Mouse (Mus musculus) embryonic facial prominence, embryonic 10.5 days (tissue): ENCODE data around the gene Afg3l1. TPM values are rescaled to one million over a fixed set of nuclear protein-coding genes. Genes with fewer than 3 reads are reported as not detected.
A peak's percentile ranks its signal among the peaks of the same experiment; 100 is the strongest.
"Not testable (repeated sequence)": the region's sequence is repeated elsewhere in the genome, so short reads cannot be mapped to it uniquely, and the experiment has no call there.

ENCODE experiments used
- DNase-seq: peaks from one replicate; pipeline ENCODE4 v3.0.0-alpha.2; 2017; ENCODE audit warnings: low spot score
- H3K27ac ChIP-seq: fragments of 300-500 bp; sonication (generic); replicated peaks from 2 replicates; pipeline ENCODE4 v1.5.1; 2016; ENCODE audit warnings: mild to moderate bottlenecking
- H3K27me3 ChIP-seq: fragments of 300-500 bp; sonication (generic); replicated peaks from 2 replicates; pipeline ENCODE4 v1.6.1; 2016; ENCODE audit warnings: low read depth, mild to moderate bottlenecking; ENCODE audit not compliant: poor library complexity, severe bottlenecking
- H3K36me3 ChIP-seq: fragments of 300-500 bp; sonication (generic); replicated peaks from 2 replicates; pipeline ENCODE4 v1.6.1; 2016; ENCODE audit warnings: mild to moderate bottlenecking, moderate library complexity
- H3K4me1 ChIP-seq: fragments of 300-500 bp; sonication (generic); 2 replicates; pipeline ENCODE4 v1.6.1; 2016
- H3K4me3 ChIP-seq: fragments of 300-500 bp; sonication (generic); 2 replicates; pipeline ENCODE4 v1.5.1; 2016; ENCODE audit warnings: mild to moderate bottlenecking, moderate library complexity
- H3K9me3 ChIP-seq: fragments of 300-500 bp; sonication (generic); 2 replicates; pipeline ENCODE4 v1.6.1; 2016; ENCODE audit warnings: mild to moderate bottlenecking
- WGBS: fragments of 180-500 bp; shearing (Covaris S2); methylation state at CpG from one replicate; pipeline ENCODE4 v1.1.7; 2016; 5-methylcytosine and 5-hydroxymethylcytosine counted together
- polyA plus RNA-seq: library from polyadenylated mRNA; unstranded; fragments of >200 nt; fragmentation: Nextera tagmentation; extraction: Ambion mirVana; gene quantifications from 2 replicates; pipeline ENCODE4 v1.2.1, GENCODE M21; 2016

Afg3l1 gene
- polyA plus RNA-seq, 1 experiment from 2014 or later, result 68.1 TPM

DNA sequence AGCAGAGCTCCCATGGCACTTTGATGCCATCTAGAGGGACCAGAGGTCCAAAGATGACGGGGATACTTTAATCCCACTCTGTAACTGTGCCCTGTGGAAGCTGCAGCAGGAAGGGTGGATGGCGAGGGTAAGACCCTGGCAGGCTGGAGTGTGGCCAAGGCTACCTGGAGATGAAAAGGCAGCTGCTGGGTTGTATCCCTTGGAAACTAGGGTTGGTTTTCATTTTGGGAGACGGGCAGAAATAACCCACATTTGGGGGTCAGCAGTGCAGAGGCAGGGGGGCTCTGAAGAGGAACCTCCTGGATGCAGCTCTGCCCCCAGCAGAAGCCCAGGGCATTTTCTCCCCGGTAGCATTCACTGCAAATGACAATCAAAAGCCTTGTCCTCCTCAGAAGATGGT, 27.6 kb downstream of the Afg3l1 start:
- no peaks in the 10 kb centered on the region for H3K27me3 ChIP-seq
- H3K36me3 ChIP-seq, result peaks cover 100% of the 10 kb centered on the region
- H3K4me3 ChIP-seq, result no peak overlapping the region
- DNase-seq, result no peak
- WGBS, result 86% methylated on average over 4 of the region's 4 CpGs
- no peaks in the 10 kb centered on the region for H3K4me1 ChIP-seq
- H3K9me3 ChIP-seq, result peaks cover 10% of the 10 kb centered on the region; the same call in 1 of the 2 replicates
- H3K27ac ChIP-seq, result no peak overlapping the region

DNA sequence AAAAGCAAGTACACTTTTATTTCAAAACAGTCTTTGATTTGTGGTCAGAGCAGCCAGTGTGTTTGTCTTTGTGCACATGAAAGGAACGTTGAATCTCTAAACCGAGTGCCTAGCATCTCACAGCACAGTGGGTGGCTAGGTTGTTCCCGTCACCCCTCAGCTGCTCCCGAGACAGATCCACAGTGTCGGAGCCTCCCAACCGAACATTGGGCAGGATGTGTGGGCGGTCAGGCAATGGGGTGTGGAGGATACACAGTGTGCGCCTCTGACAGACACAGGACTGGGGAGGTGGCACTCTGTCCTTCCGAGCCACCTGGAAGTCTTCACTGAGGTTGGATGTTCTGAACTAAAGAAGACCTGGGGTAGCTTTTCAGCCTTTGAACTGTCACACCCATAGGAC, 28.0 kb downstream of the Afg3l1 start:
- DNase-seq, result no peak
- Histone ChIP-seq H3K4me1 (no peaks in the 10 kb centered on the region), H3K36me3 (peaks cover 100% of the 10 kb centered on the region), H3K9me3 (peaks cover 10% of the 10 kb centered on the region; the same call in 1 of the 2 replicates), H3K27me3 (no peaks in the 10 kb centered on the region), H3K4me3 (no peak overlapping the region), H3K27ac (no peak overlapping the region)
- 90% methylated on average over 9 of the region's 9 CpGs for WGBS

DNA sequence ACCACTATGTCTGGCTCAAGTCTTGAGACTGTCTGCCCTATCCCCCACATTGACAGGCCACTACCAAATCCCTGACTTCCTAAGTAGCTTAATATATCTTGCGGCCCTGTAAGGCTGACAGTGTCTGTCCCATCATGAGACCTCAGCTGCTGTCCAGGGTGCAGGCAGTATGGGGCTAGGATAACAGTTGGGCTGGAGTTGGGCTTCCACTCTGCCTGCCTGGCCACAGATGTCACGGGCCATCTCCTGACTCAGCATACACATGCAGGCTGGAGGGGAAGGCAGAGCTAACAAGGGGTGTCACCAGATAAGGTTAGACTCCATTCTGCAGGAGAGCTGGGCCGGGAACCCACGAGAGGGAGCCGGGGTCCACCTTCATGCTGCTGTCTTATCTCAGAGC, 29.4 kb downstream of the Afg3l1 start:
- Histone ChIP-seq H3K36me3 (peaks cover 88% of the 10 kb centered on the region), H3K27me3 (no peaks in the 10 kb centered on the region), H3K9me3 (peaks cover 10% of the 10 kb centered on the region; the same call in 1 of the 2 replicates), H3K4me1 (no peaks in the 10 kb centered on the region), H3K4me3 (no peak overlapping the region), H3K27ac (no peak overlapping the region)
- 97% methylated on average over 5 of the region's 5 CpGs for WGBS
- DNase-seq, result no peak

DNA sequence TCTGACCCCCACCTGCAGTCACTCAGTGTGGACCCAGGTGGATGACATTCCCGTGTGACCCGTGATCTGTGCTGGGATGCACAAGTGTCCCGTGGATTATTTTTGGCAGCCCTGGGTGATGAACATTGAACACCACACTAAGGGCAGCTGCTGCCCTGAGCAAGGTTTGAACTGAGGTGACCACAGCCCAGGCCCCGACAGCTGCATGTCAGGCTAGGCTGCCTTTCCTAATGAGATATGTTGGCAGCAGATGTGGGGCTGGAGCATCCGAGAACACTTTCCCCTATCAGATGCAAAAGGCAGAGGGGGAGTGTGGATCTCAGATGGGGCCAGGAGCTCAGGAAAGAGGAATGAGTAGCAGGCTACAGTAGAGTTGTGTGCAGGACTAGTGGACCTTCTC, 33.1 kb downstream of the Afg3l1 start:
- WGBS, result 81% methylated on average over 5 of the region's 5 CpGs

DNA sequence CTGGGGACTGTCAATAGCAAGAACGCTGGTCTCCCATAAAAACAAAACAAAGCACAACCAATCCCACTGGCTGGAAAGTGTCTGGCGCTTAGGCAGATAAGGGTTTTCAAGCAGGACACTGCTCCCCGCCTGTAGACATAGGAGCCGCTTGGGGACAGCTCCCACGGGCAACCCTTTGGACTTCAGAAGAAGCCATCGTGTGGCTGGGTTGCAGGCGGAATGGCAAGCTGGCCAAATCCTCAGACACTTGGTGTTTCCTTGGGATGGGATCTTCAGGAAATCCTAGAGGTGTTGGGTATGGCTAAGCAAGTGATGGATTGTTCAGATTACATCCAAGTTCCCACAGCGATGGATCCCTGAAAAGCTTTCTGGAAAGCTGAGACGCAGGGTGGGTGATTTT, 36.4 kb downstream of the Afg3l1 start:
- peaks cover 19% of the 10 kb centered on the region for H3K36me3 ChIP-seq
- peaks cover 37% of the 10 kb centered on the region for H3K4me1 ChIP-seq
- DNase-seq, result peak; percentile 26
- peak overlapping the region; percentile 86 for H3K27ac ChIP-seq
- H3K4me3 ChIP-seq, result peak overlapping the region; percentile 83
- WGBS, result 5% methylated on average over 9 of the region's 9 CpGs
- no peaks in the 10 kb centered on the region for H3K9me3 ChIP-seq
- peaks cover 55% of the 10 kb centered on the region for H3K27me3 ChIP-seq

More for the DNA sequence above, 33.1 kb downstream of the Afg3l1 start:
- Histone ChIP-seq H3K36me3 (peaks cover 52% of the 10 kb centered on the region), H3K27ac (no peak overlapping the region), H3K27me3 (peaks cover 36% of the 10 kb centered on the region), H3K4me3 (no peak overlapping the region), H3K9me3 (no peaks in the 10 kb centered on the region), H3K4me1 (peaks cover 25% of the 10 kb centered on the region)
- no peak for DNase-seq

DNA sequence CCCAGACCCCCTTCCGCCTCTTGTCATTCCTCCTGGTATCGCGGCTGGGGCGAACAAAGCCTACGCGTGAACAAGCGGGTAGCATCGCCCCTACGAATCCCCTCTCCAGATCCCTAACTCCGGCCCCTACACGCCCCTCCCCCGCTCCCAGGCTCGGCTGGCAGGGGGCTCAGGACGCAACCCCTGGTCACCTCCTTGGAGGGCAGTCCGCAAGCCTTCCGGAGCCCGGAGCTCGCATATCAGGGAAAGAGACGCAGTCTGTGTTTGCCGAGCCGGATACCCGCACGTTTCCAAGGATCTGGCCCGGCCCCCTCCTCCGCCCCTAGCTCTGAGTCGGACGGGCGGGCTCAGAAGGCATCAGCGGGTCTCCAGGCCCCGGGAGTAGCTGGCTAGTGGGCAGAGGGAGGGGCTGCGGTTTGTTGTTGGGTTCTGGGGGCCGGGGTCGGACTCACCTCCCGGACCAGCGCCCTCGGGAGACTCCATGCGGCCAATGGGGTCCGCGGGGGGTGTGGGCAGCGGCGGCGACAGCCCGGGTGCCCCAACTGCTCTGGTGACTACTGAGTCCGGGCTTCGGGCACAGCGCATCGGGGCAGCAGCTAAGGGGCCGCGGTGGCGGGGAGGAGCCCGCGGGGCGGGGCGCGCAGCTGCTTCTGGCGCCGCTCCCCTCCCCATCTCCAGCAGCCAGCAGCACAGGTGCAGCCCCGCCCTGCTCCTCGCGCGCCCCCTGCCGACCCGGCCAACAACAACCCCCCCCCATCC, 37.3 kb downstream of the Afg3l1 start, which contains the start of gene Dbndd1:
TSS of gene Dbndd1 (minus strand) at position 683 of the 759 bp plus-strand sequence.
- Histone ChIP-seq H3K4me1 (peaks cover 44% of the 10 kb centered on the region), H3K27ac (peak within 1 kb of the TSS; percentile 86), H3K9me3 (no peaks in the 10 kb centered on the region), H3K36me3 (peaks cover 10% of the 10 kb centered on the region), H3K4me3 (peak within 1 kb of the TSS; percentile 83), H3K27me3 (peaks cover 55% of the 10 kb centered on the region)
- DNase-seq, result peak; percentile 88
- under 1% methylated on average over 62 of the region's 63 CpGs for WGBS

DNA sequence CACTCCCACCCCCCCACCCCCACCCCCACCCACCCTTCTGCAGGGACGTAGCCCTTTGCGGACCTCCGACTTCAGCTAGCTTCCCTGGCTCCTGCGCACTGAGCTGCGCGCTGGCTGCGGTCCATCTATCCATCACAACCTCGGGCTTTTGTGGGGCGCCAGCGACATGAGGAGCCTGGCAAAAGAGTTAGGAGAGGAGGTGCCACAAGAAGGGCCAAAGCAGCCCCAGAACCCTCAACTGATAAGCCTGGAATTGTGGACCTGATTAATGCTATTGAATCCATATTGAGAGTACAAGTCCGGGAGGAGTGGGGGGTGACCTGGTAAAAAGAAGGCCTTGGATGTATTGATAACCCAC, 37.8 kb downstream of the Afg3l1 start:
- Histone ChIP-seq H3K4me3 (peak overlapping the region; percentile 83), H3K4me1 (peaks cover 47% of the 10 kb centered on the region), H3K27me3 (peaks cover 55% of the 10 kb centered on the region)

DNA sequence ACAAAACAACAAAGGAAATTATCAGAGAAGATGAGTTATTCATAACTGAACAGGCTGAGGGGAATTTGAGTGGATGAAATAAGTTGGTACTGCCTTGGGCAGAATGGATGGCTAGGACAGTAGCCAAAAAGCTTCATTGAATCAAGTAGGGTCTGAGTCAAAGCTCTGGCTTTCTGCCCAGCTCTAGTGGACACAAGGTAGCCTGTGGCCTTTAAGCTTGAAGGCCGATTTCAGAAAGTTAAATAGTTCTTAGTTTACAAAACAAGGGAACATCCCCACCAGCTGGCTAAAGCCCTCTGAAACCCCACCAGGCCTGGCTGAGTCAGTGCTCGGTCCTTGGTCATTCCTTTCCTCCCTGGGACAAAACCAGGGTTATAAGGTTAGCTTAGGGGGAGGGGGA, 38.9 kb downstream of the Afg3l1 start:
- no peak for DNase-seq
- peaks cover 55% of the 10 kb centered on the region for H3K27me3 ChIP-seq
- H3K36me3 ChIP-seq, result peaks cover 15% of the 10 kb centered on the region
- H3K27ac ChIP-seq, result no peak overlapping the region
- WGBS, result 23% methylated on average over 2 of the region's 2 CpGs
- no peak overlapping the region for H3K4me3 ChIP-seq
- peaks cover 47% of the 10 kb centered on the region for H3K4me1 ChIP-seq
- H3K9me3 ChIP-seq, result no peaks in the 10 kb centered on the region

More for the DNA sequence above, 37.8 kb downstream of the Afg3l1 start:
- WGBS, result 2% methylated on average over 11 of the region's 11 CpGs
- Histone ChIP-seq H3K9me3 (no peaks in the 10 kb centered on the region), H3K27ac (no peak overlapping the region; the same call in 1 of the 2 replicates), H3K36me3 (peaks cover 9% of the 10 kb centered on the region)
- no peak for DNase-seq

DNA sequence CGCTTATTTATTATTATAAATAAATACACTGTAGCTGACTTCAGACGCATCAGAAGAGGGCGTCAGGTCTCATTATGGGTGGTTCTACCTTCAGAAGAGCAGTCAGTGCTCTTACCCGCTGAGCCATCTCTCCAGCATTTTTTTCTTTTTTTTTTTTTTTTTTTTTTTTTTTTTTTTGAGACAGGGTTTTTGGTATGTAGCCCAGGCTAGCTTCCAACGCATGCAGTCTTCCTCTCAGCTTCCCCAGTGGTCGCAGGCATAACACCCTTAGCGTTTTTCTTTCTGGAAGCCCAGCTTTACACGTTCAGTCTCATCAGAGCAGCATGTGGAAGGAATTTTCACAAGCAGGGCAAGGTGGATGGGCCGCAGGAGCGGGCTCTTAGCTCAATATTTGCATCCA, 40.5 kb downstream of the Afg3l1 start:
- H3K27ac ChIP-seq, result no peak overlapping the region
- peak overlapping the region; percentile 71 for H3K4me3 ChIP-seq
- peaks cover 30% of the 10 kb centered on the region for H3K36me3 ChIP-seq
- no peaks in the 10 kb centered on the region for H3K9me3 ChIP-seq
- peaks cover 47% of the 10 kb centered on the region for H3K4me1 ChIP-seq
- peaks cover 46% of the 10 kb centered on the region for H3K27me3 ChIP-seq
- 35% methylated on average over 10 of the region's 10 CpGs for WGBS
- no peak for DNase-seq

DNA sequence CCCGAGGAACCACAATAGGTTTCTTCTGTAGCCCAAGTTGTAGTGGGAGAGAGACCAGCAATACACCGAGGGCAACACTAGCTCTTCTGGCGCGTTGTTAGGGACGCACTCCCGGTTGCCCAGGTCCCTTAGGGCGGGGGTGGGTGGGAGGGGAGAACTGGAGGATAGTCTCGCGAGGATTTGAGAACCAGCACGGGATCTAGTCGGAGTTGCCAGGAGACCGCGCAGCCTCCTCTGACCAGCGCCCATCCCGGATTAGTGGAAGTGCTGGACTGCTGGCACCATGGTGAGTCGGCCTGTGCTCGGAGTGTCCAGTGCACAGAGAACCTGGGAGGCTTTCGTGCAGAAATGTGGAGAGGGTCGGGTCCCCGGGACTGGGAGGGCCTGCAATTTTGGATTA, 41.0 kb downstream of the Afg3l1 start, which contains the start of gene Gas8:
TSS of gene Gas8 (plus strand) at position 168 of the 400 bp plus-strand sequence.
- peak within 1 kb of the TSS; percentile 82 for H3K27ac ChIP-seq
- no peaks in the 10 kb centered on the region for H3K9me3 ChIP-seq
- H3K4me1 ChIP-seq, result peaks cover 44% of the 10 kb centered on the region
- peak; percentile 96 for DNase-seq
- peaks cover 41% of the 10 kb centered on the region for H3K27me3 ChIP-seq
- WGBS, result under 1% methylated on average over 20 of the region's 20 CpGs
- H3K36me3 ChIP-seq, result peaks cover 35% of the 10 kb centered on the region
- H3K4me3 ChIP-seq, result peak within 1 kb of the TSS; percentile 71

DNA sequence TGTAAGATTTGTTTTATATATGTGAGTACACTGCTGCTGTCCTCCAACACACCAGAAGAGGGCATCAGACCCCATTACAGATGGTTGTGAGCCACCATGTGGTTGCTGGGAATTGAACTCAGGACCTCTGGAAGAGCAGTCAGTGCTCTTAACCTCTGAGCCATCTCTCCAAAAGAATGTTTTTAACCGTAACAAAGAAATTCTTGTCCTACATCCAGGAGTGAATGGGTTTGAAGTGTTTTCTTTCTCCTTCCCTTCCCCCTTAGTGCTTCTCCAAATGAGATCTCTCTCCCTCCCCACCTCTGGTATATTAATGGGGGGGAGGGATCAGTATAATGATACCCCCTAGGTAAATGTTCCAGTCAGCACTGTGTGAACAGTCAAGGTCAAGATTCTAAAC, 42.3 kb downstream of the Afg3l1 start:
- Histone ChIP-seq H3K4me1 (peaks cover 34% of the 10 kb centered on the region), H3K27me3 (peaks cover 27% of the 10 kb centered on the region), H3K36me3 (peaks cover 49% of the 10 kb centered on the region)
- not testable (repeated sequence) for H3K27ac ChIP-seq, H3K4me3 ChIP-seq, DNase-seq, H3K9me3 ChIP-seq
- 88% methylated on average over 1 of the region's 1 CpGs for WGBS

DNA sequence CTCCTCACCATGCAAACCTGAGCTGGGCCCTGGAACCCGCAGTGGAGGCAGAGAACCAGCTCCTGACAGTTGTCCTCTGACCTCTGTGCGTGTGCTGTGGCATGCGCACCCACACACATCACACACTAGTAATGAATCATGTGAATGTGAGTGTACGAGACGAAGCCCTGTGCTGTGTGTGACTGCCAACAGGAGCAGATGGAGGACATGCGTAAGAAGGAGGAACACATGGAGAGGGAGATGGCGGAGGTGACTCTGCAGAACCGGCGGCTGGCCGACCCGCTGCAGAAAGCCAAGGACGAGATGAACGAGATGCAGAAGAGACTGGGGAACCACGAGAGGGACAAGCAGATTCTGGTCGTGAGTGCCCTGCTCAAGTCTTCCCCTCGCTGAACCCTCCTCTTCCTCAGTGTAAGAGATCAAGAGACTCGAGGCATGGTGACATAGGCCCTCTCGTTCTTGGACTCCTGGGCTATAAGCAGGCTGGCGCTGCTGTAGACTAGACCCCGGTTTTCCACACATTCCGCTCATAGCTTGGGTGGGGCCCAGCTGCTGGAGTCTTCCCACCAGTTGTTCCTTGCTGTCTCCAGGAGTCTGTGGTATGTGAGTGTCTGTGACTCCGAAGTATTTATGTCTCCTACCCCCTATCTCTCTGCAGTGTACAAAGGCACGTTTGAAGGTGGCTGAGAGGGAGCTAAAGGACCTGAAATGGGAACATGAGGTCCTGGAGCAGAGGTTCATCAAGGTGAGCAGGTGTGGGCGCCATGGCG, 50.2 kb downstream of the Afg3l1 start:
- Histone ChIP-seq H3K27me3 (0 out of 2 replicates have a peak, but pooled peaks cover 3% of the 10 kb centered on the region), H3K36me3 (peaks cover 100% of the 10 kb centered on the region), H3K27ac (no peak overlapping the region), H3K9me3 (no peaks in the 10 kb centered on the region), H3K4me1 (0 out of 2 replicates have a peak, but pooled peaks cover 5% of the 10 kb centered on the region), H3K4me3 (no peak overlapping the region)
- 93% methylated on average over 25 of the region's 25 CpGs for WGBS
- no peak for DNase-seq
